Mouse (Mus musculus) liver, postnatal 0 days (tissue): ENCODE data around the gene Rasa2.

Experiments used
- CTCF ChIP-seq: sonication (generic); IDR thresholded peaks from 2 replicates; pipeline ENCODE4 v1.5.1; 2016; ENCODE audit warnings: antibody characterized with exemption, low read depth
- EP300 ChIP-seq: IDR thresholded peaks from 2 replicates; pipeline ENCODE4 v1.6.1; 2016; ENCODE audit warnings: antibody characterized with exemption, low read depth, mild to moderate bottlenecking

DNA sequence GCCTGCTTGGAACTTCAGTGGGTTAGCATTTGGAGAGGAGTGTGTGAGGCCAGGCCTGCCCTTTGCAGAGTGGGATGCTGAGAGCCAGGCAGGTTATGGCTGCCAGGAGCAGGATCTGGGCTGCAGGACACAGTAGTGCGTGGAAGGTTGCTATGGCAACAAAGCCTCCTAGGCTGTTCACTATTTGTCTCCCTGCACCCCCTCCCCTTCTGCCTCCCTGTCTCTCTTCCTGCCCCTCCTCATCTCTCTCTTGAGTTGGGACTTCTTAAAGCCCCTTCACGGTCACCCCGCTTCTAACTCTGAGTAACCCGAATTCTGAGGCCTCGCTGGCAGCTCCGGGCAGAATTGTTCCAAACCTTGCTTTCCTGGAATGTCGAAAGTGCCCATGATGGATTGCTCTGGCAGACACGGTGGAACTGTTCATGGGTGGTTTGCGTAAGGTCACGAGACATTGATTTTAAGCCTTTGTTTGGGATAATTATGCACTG lies 125.4 kb downstream of the Rasa2 start:
- TF ChIP-seq EP300, result no peak
- TF ChIP-seq CTCF, result no peak
